In genomic region chr3:146900094-146900493, GRCm38 (mm10) we compare ENCODE assay signal across 11 mouse cellular contexts. TPM values are rescaled to one million over a fixed set of nuclear protein-coding genes. Genes with fewer than 3 reads are reported as not detected.
DNase-seq lines count a peak whose midpoint lies in the region; TF ChIP-seq lines count a peak whose summit lies in the region.
"Had no signal": no experiment of that assay in that cellular context is flagged by ENCODE, and none has a peak within 500 bp of the region (broad histone marks: within the 10 kb centered on the region; RNA-seq: fewer than 3 reads in every experiment).

No protein-coding gene starts in this region.

- no peak overlapping the region for H3K4me3 ChIP-seq in layer of hippocampus, adult 2 months
- H3K4me3 ChIP-seq: heart, embryonic 13.5 days; neural tube, embryonic 15.5 days had no signal

- peak; percentile 3 for DNase-seq in adrenal gland, postnatal 25 days
- DNase-seq in adrenal gland, adult 2 months = no peak
- no peak for DNase-seq in layer of hippocampus, adult 2 months (ENCODE audit: low spot score in 2 of 2)
- no peak for DNase-seq in layer of hippocampus, postnatal 14 days (ENCODE audit: low spot score in 2 of 2)
- peak; percentile 23 for DNase-seq in thymus, postnatal 4 days
- no peak for DNase-seq in thymus, postnatal 0 days (ENCODE audit: low spot score)
- DNase-seq in MN1 (ENCODE audit: low spot score) = no peak
- no peak for DNase-seq in frontal cortex, postnatal 25 days (ENCODE audit: low spot score in 2 of 2)

- H3K27ac ChIP-seq in layer of hippocampus, adult 2 months = no peak overlapping the region
- H3K27ac ChIP-seq: heart, embryonic 13.5 days; neural tube, embryonic 15.5 days had no signal

- TF ChIP-seq CTCF in layer of hippocampus, adult 2 months (conservative IDR thresholded peaks at IDR 0.05) = peak; percentile 70

RNA-seq across cellular contexts. Expression of gene Ttll7, which starts 47.9 kb away (rescaled TPM):
- 7.0 and 7.6 TPM in 2 replicates for total RNA-seq in adrenal gland, postnatal 25 days (2021)
- 10 to 100 TPM in 1 of 2 experiments, 1 to 10 TPM in 1; 4.3 to 12.1 TPM for total RNA-seq in adrenal gland, adult 2 months (2021)
- 1.7 and 1.9 TPM in 2 replicates for polyA plus RNA-seq in adrenal gland, adult 2 months (2012; rRNA removed)
- 100 to 1,000 TPM; 130 to 131 TPM for total RNA-seq in layer of hippocampus, adult 2 months (2021)
- 100 to 1,000 TPM; 118 to 131 TPM for total RNA-seq in layer of hippocampus, postnatal 14 days (2021)
- 0.13 and 0.17 TPM in 2 replicates for polyA plus RNA-seq in thymus, postnatal 0 days (2015; fragmentation: Nextera tagmentation; extraction: Ambion mirVana)
- total RNA-seq: megakaryocyte-erythroid progenitor cell, adult 5-6 weeks had no signal

Comparison
In these comparisons a context has a peak if more than half of its experiments do, and no peak if none do; other contexts are left out.
1. DNase-seq: peak in adrenal gland, postnatal 25 days (single experiment) and thymus, postnatal 4 days (single experiment); none in adrenal gland, adult 2 months (single experiment), layer of hippocampus, adult 2 months (0 of 2), layer of hippocampus, postnatal 14 days (0 of 2), thymus, postnatal 0 days (single experiment), MN1 (single experiment) and frontal cortex, postnatal 25 days (0 of 2).
2. RNA of gene Ttll7, which starts 47.9 kb away (total RNA-seq): 118 to 131 TPM in layer of hippocampus, postnatal 14 days and 130 to 131 TPM in layer of hippocampus, adult 2 months; 4.3 to 12.1 TPM in adrenal gland, adult 2 months and 7.0 to 7.6 TPM in adrenal gland, postnatal 25 days; every median in the first group is over 4 times any median in the second.